Comparison of ENCODE assay signal across 30 mouse cellular contexts in genomic region chr3:100636255-100636654, GRCm38 (mm10). TPM values are rescaled to one million over a fixed set of nuclear protein-coding genes. Genes with fewer than 3 reads are reported as not detected.
DNase-seq lines count a peak whose midpoint lies in the region; ATAC-seq and TF ChIP-seq lines count a peak whose summit lies in the region.
"Had no signal": no experiment of that assay in that cellular context is flagged by ENCODE, and none has a peak within 500 bp of the region (broad histone marks: within the 10 kb centered on the region; RNA-seq: fewer than 3 reads in every experiment).

No protein-coding gene starts in this region.

- peaks cover 13% of the 10 kb centered on the region; the same call in 1 of the 2 replicates for H3K36me3 ChIP-seq in liver, embryonic 13.5 days
- H3K36me3 ChIP-seq in liver, embryonic 11.5 days (ENCODE audit: control insufficient read depth, insufficient read depth, low read length) = no peaks in the 10 kb centered on the region; the same call in 1 of the 2 replicates
- H3K36me3 ChIP-seq: heart, embryonic 15.5 days had no signal

- no peak overlapping the region for H3K4me2 ChIP-seq in liver, embryonic 13.5 days
- H3K4me2 ChIP-seq in liver, embryonic 11.5 days = no peak overlapping the region
- H3K4me2 ChIP-seq: embryonic facial prominence, embryonic 13.5 days; forebrain, embryonic 13.5 days; heart, embryonic 15.5 days had no signal

- TF ChIP-seq CTCF in Patski (IDR thresholded peaks at IDR 0.05) = no peak

- no peak overlapping the region for H3K4me3 ChIP-seq in liver, embryonic 13.5 days (replicated peaks)
- H3K4me3 ChIP-seq in liver, embryonic 11.5 days (ENCODE audit: low read depth, low read length) = no peak overlapping the region
- H3K4me3 ChIP-seq: embryonic facial prominence, embryonic 13.5 days; forebrain, embryonic 13.5 days; heart, embryonic 10.5 days; heart, embryonic 15.5 days; layer of hippocampus, adult 2 months had no signal

- in situ Hi-C loops in Patski (cut with MboI; ENCODE audit: low pct_unique_long_range_greater_than_20kb) = no loop called here

- no peak overlapping the region for H3K9ac ChIP-seq in liver, embryonic 13.5 days
- no peak overlapping the region for H3K9ac ChIP-seq in liver, embryonic 11.5 days (ENCODE audit: low read depth, low read length)
- H3K9ac ChIP-seq: embryonic facial prominence, embryonic 13.5 days; forebrain, embryonic 13.5 days; heart, embryonic 15.5 days had no signal

- WGBS in liver, embryonic 13.5 days (ENCODE audit: insufficient replicate concordance) = 61% methylated on average over 2 of the region's 2 CpGs
- 76% methylated on average over 2 of the region's 2 CpGs for WGBS in liver, embryonic 11.5 days

- DNase-seq in liver, embryonic 13.5 days = no peak
- DNase-seq in liver, embryonic 11.5 days (ENCODE audit: low spot score) = no peak
- DNase-seq in 416B (ENCODE audit: low read depth) = peak; percentile 74
- peak; percentile 19 for DNase-seq in Patski (ENCODE audit: low read depth, low spot score)
- DNase-seq in telencephalon, adult 2 months (ENCODE audit: low read depth, low spot score) = peak; percentile 13
- DNase-seq in cerebellum, postnatal 10 days = no peak
- no peak for DNase-seq in spleen, postnatal 4 days (ENCODE audit: low spot score in 2 of 2)
- DNase-seq: adrenal gland, adult 8-10 months; cerebellum, adult 11 months; cerebellum, adult 9-10 months; embryo, embryonic 11 days; gastrocnemius, postnatal 25 days; heart, adult 11 months; kidney, adult 18-20 months; kidney, postnatal 36 days; liver; lung, adult 18-20 months; lung, postnatal 4 days; spleen, adult 18-20 months had no signal

- no peaks in the 10 kb centered on the region for H3K27me3 ChIP-seq in liver, embryonic 13.5 days
- H3K27me3 ChIP-seq in liver, embryonic 11.5 days (replicated peaks; ENCODE audit: control insufficient read depth, insufficient read depth, low read length) = no peaks in the 10 kb centered on the region
- H3K27me3 ChIP-seq in Patski = no peaks in the 10 kb centered on the region
- H3K27me3 ChIP-seq: embryonic facial prominence, embryonic 13.5 days; forebrain, embryonic 13.5 days; heart, embryonic 15.5 days had no signal

- H3K27ac ChIP-seq in liver, embryonic 13.5 days = no peak overlapping the region
- no peak overlapping the region for H3K27ac ChIP-seq in liver, embryonic 11.5 days (ENCODE audit: low read depth, low read length)
- H3K27ac ChIP-seq: embryonic facial prominence, embryonic 13.5 days; forebrain, embryonic 13.5 days; heart, embryonic 10.5 days; heart, embryonic 15.5 days; layer of hippocampus, adult 2 months; stomach, postnatal 0 days had no signal

- no peaks in the 10 kb centered on the region; the same call in 1 of the 2 replicates for H3K4me1 ChIP-seq in liver, embryonic 13.5 days (replicated peaks)
- H3K4me1 ChIP-seq in liver, embryonic 11.5 days (replicated peaks; ENCODE audit: control insufficient read depth, insufficient read depth, low read length) = no peaks in the 10 kb centered on the region
- H3K4me1 ChIP-seq: embryonic facial prominence, embryonic 13.5 days; forebrain, embryonic 13.5 days; heart, embryonic 10.5 days; heart, embryonic 15.5 days had no signal

- ATAC-seq in liver, embryonic 13.5 days (ENCODE audit: low read depth) = peak; percentile 61; the same call in 1 of the 2 replicates
- ATAC-seq in liver, embryonic 11.5 days (replicated peaks; ENCODE audit: low FRiP score) = no peak
- no peak for ATAC-seq in Patski
- ATAC-seq: activated CD4-positive, CD25-positive, alpha-beta regulatory T cell, adult 4 months; forebrain, embryonic 13.5 days; hindbrain, embryonic 16.5 days; lung, postnatal 0 days; midbrain, embryonic 16.5 days had no signal

- no peaks in the 10 kb centered on the region for H3K9me3 ChIP-seq in liver, embryonic 13.5 days (replicated peaks)
- H3K9me3 ChIP-seq in liver, embryonic 11.5 days (ENCODE audit: control insufficient read depth, low read length) = no peaks in the 10 kb centered on the region
- H3K9me3 ChIP-seq: embryonic facial prominence, embryonic 13.5 days; forebrain, embryonic 13.5 days; G1E; heart, embryonic 10.5 days; heart, embryonic 15.5 days had no signal

- POLR2A ChIA-PET in Patski (lab: Charles Lee) = no interaction called here

- CTCF ChIA-PET in Patski (lab: Charles Lee) = interaction anchor here (1.1 kb wide), 1 partner anchor 21 kb away, joined by 3 read pairs; no protein-coding TSS in a partner anchor

RNA-seq across cellular contexts. Expression of gene Man1a2, which starts 49.0 kb away (rescaled TPM):
- 39.3 and 40.7 TPM in 2 replicates for polyA plus RNA-seq in liver, embryonic 13.5 days (2015; fragmentation: Nextera tagmentation; extraction: Ambion mirVana)
- 62.8 and 64.3 TPM in 2 replicates for polyA plus RNA-seq in liver, embryonic 11.5 days (2014; fragmentation: Nextera tagmentation; extraction: Ambion mirVana)
- polyA plus RNA-seq in Patski (2021) = 83.6 TPM

Comparison
In these comparisons a context has a peak if more than half of its experiments do, and no peak if none do; other contexts are left out.
1. DNase-seq: peak in 416B (single experiment), Patski (single experiment) and telencephalon, adult 2 months (single experiment); none in liver, embryonic 13.5 days (single experiment), liver, embryonic 11.5 days (single experiment), cerebellum, postnatal 10 days (0 of 2) and spleen, postnatal 4 days (0 of 2).